Mouse (Mus musculus): ENCODE results near the gene Ckm. TPM values are rescaled to one million over a fixed set of nuclear protein-coding genes. Genes with fewer than 3 reads are reported as not detected.

The Ckm gene
- polyA plus RNA-seq, 1 experiment from 2014 or later, result not detected

DNA sequence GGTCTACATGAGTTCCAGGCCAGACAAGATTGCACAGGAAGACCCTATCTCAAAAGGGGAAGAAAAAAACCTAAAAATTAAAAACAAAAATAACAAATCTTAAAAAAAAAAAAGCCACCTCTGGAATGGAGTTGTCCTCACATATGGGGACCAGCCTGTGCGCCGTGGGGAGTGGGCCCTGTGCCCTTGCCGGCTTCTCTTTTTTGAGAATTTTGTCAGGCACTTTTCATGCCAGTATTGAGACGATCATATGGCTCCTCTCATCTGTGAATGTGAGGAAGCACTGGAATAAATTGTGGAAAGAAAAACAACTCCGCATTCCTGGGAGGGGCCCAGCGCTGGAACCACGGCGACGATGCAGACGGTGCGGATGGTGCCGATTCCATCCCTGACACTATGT, 44.6 kb downstream of the Ckm start:
- no peaks in the 10 kb centered on the region for H3K27me3 ChIP-seq (ENCODE audit: insufficient read depth, poor library complexity, severe bottlenecking)
- DNase-seq (ENCODE audit: low spot score), result no peak
- WGBS, result 90% methylated on average over 12 of the region's 12 CpGs
- H3K4me3 ChIP-seq, result no peak overlapping the region
- peaks cover 90% of the 10 kb centered on the region for H3K36me3 ChIP-seq
- no peak overlapping the region for H3K27ac ChIP-seq
- H3K9me3 ChIP-seq, result peaks cover 11% of the 10 kb centered on the region; the same call in 1 of the 2 replicates
- no peaks in the 10 kb centered on the region for H3K4me1 ChIP-seq (replicated peaks)

DNA sequence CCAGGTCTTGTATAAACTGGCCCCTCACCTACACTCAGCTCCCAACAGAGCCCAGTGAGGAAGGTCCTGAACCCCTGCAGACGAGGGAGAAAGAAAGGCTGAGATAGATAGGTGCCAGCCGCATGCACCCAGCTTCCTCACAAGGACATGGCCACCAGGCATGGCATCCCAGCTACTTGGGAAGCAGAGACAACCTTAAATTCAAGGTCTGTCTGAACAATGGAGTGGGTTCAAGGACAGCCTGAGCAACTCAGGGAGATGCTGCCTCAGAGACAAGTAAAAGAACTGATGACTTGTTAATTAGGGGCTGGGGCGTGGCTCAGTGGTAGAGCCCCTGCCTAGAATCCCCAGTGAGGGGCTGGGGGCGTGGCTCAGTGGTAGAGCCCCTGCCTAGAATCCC, 50.6 kb downstream of the Ckm start:
- no peak for DNase-seq (ENCODE audit: low spot score)
- Histone ChIP-seq H3K27ac (no peak overlapping the region), H3K27me3 (ENCODE audit: insufficient read depth, poor library complexity, severe bottlenecking) (no peaks in the 10 kb centered on the region), H3K36me3 (peaks cover 57% of the 10 kb centered on the region), H3K4me1 (replicated peaks) (peaks cover 35% of the 10 kb centered on the region), H3K9me3 (peaks cover 11% of the 10 kb centered on the region; the same call in 1 of the 2 replicates), H3K4me3 (no peak overlapping the region)
- 91% methylated on average over 4 of the region's 4 CpGs for WGBS

DNA sequence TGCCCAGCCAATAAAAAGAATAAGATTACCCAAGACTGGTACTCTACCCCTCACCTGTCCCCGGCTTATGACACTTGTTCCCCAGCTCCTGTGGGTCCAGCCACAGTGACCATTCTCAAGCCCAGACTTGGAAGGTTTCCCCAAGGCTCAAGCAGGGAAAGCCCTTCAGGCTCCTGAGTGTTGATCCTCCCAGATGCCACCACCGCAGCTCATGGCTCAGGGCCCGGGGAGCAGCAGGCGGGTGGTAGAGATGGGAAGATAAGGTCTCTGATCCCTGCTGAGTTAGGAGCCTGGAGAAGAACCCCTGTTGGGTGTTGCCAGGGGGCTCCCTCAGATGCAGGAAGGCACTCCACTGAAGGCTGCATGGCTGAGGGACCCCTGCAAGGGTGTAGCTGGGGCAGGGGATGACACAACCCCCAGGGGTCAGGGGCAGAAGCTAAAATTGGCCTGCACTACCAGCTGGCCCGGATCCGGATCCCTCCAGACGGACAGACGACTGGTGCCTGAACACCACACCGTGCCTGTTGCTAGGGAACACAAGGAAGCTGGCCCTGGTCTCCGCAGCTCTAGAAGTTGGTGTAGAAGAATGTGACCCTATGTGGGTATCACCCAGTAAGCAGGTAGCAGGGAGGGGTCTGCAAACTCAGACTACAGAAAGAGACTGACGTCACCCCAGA, 51.4 kb downstream of the Ckm start:
- Histone ChIP-seq H3K27me3 (ENCODE audit: insufficient read depth, poor library complexity, severe bottlenecking) (no peaks in the 10 kb centered on the region), H3K36me3 (peaks cover 50% of the 10 kb centered on the region), H3K4me1 (replicated peaks) (peaks cover 35% of the 10 kb centered on the region), H3K9me3 (peaks cover 10% of the 10 kb centered on the region; the same call in 1 of the 2 replicates), H3K27ac (no peak overlapping the region), H3K4me3 (peak overlapping the region; percentile 99)
- 58% methylated on average over 11 of the region's 11 CpGs for WGBS
- DNase-seq (ENCODE audit: low spot score), result no peak

DNA sequence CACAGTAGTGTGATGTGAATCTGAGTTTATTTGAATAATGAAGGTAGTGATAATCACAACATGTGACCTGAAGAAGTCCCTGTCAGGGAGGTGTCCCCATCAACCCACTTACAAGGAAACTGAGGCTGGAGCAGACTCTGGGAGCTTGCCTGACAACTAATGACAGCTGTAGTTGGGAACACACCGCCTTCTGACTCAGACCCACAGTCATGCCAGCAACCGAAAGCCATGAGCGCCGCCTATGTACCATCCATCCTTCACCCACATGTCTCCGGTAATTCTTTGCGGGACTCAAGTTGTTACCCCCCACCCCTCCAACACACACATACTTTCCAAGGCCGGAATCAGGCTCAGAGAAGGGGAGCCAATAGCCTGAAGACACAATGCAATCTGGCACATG, 52.1 kb downstream of the Ckm start:
- no peaks in the 10 kb centered on the region for H3K27me3 ChIP-seq (ENCODE audit: insufficient read depth, poor library complexity, severe bottlenecking)
- no peak for DNase-seq (ENCODE audit: low spot score)
- peak overlapping the region; percentile 99 for H3K4me3 ChIP-seq
- peaks cover 43% of the 10 kb centered on the region for H3K36me3 ChIP-seq
- H3K27ac ChIP-seq, result no peak overlapping the region
- 94% methylated on average over 7 of the region's 7 CpGs for WGBS
- peaks cover 4% of the 10 kb centered on the region; the same call in 1 of the 2 replicates for H3K9me3 ChIP-seq
- peaks cover 36% of the 10 kb centered on the region for H3K4me1 ChIP-seq (replicated peaks)

DNA sequence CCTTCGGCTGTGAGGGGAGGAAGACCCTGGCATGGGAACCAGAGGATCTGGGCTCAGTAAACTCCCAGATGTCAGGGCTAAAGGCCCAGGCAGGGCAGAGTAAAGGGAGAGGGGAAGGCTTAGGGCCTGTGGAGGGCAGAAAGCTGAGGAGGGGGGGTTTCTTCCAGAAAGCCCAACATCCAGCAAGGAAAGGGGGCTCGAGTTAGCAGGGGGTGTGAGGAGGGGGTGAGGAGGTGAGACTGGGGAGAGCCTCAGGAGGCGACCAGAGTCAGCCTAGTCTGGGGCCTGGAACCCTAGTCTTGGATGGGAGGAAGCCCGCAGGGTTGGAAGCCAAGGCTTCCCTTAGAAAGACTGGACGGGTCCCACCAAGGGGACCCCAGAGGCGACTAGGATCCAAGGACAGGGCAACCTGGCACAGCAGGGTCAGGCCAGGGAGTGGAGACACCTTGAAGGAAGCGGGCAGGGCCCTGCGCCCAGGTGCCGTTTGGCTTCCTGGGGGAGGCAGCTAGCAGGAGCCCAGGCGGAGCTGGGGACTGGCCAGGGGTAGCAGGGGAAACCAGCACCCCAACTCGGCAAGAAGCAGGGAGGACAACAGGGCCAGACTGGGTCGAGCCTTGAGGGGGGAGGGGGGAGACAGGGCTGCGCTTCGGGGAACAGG, 53.0 kb downstream of the Ckm start:
- H3K4me1 ChIP-seq (replicated peaks), result peaks cover 41% of the 10 kb centered on the region
- no peak for DNase-seq (ENCODE audit: low spot score)
- 11% methylated on average over 14 of the region's 14 CpGs for WGBS

DNA sequence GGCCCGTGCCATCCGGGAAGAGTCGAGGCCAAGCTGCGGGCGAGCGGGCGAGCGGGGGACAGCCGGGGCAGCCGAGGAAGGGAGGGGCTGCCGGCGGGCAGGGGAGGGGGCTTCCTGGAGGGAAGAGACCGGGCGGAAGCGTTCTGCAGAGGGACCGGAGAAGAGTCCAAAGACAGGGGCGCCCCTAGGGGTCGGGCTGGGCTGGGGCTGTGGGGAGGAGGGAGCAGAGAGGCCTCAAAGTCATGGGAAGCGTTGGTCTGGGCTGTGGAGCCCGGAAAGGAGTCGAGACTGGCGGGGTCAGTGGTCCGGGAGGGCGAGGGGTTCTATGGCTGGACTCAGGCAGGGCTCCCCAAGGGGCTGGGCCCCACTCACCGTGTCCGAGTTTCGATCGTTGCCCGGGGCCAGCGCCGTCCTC, 53.5 kb downstream of the Ckm start:
- peak overlapping the region; percentile 94 for H3K27ac ChIP-seq
- DNase-seq (ENCODE audit: low spot score), result peak; percentile 83
- no peaks in the 10 kb centered on the region for H3K9me3 ChIP-seq
- peaks cover 33% of the 10 kb centered on the region for H3K36me3 ChIP-seq
- 0% methylated on average over 31 of the region's 31 CpGs for WGBS
- peak overlapping the region; percentile 99 for H3K4me3 ChIP-seq
- peaks cover 46% of the 10 kb centered on the region for H3K4me1 ChIP-seq (replicated peaks)
- peaks cover 9% of the 10 kb centered on the region for H3K27me3 ChIP-seq (ENCODE audit: insufficient read depth, poor library complexity, severe bottlenecking)

More for the DNA sequence above, 53.0 kb downstream of the Ckm start:
- Histone ChIP-seq H3K9me3 (no peaks in the 10 kb centered on the region), H3K27me3 (ENCODE audit: insufficient read depth, poor library complexity, severe bottlenecking) (peaks cover 3% of the 10 kb centered on the region; the same call in 1 of the 2 replicates), H3K27ac (peak overlapping the region; percentile 94), H3K4me3 (peak overlapping the region; percentile 99), H3K36me3 (peaks cover 34% of the 10 kb centered on the region)

DNA sequence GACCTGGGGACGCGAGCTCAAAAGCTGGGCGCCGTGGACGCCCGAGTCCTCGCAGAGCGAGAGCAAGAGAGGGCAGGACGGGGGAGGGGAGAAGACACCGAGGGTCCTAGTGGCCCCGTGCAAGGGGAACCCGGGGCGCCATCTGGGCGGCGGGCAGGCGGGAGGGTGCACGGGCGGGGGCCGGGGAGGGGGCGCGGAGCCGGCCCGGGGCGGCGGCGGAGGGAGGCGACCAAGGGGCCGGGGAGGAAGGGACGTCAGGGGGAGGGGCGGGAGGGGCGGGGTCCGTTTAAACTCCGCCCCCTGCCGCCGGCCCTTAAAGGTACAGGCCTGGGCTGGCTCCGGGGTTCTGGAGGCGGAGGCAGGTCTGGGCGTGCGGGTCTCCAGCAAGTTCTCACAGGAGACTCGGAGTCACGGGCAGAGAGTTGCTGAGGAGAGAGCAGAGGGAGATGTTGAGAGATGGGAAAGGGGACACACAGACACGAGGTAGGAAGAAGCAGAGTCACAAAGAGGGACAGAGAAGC, 54.1 kb downstream of the Ckm start, which contains the start of gene Mark4:
Mark4 (minus strand) TSS at position 231 of the 521 bp plus-strand sequence.
- DNase-seq (ENCODE audit: low spot score), result peak; percentile 90
- H3K27me3 ChIP-seq (ENCODE audit: insufficient read depth, poor library complexity, severe bottlenecking), result peaks cover 14% of the 10 kb centered on the region
- H3K4me3 ChIP-seq, result peak within 1 kb of the TSS; percentile 99
- peaks cover 30% of the 10 kb centered on the region for H3K36me3 ChIP-seq
- H3K27ac ChIP-seq, result peak within 1 kb of the TSS; percentile 94
- WGBS, result 2% methylated on average over 42 of the region's 42 CpGs
- H3K9me3 ChIP-seq, result no peaks in the 10 kb centered on the region
- H3K4me1 ChIP-seq (replicated peaks), result peaks cover 52% of the 10 kb centered on the region

DNA sequence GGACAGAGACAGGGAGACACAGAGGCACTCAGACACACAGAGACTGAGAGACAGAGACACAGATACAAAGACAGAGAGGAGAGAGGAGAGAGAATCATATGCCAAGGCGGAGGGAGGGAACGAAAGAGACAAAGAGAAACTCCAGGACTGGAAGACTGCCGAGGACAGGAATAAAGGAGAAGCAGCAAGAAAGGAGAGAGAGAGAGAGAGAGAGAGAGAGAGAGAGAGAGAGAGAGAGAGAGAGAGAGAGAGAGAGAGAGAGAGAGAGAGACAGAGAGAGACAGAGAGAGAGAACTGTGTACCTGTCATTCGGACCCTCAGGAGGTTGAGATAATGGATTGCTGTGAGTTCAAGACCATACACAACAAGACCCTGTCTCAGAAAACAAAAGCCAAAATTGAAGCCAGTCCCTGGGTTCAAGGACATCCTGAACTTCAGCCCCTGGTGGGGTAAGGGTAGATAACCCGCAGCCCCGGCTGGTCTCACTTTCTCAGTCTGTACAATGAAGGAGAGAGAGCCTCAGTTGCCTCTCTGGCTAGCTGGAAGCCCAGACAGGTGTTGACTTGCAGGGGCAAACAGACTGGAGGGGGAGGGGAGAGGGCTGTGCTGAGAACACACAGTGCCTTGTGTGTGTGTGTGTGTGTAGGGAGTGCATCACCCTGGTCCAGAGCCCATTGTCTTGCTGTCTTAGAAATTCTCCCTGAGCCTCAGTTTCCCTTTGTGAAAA, 54.7 kb downstream of the Ckm start:
- H3K27me3 ChIP-seq (ENCODE audit: insufficient read depth, poor library complexity, severe bottlenecking), result peaks cover 21% of the 10 kb centered on the region
- DNase-seq (ENCODE audit: low spot score), result no peak
- 26% methylated on average over 6 of the region's 6 CpGs for WGBS
- H3K4me1 ChIP-seq (replicated peaks), result peaks cover 52% of the 10 kb centered on the region
- no peaks in the 10 kb centered on the region for H3K9me3 ChIP-seq
- H3K36me3 ChIP-seq, result peaks cover 24% of the 10 kb centered on the region
- peak overlapping the region; percentile 94 for H3K27ac ChIP-seq
- H3K4me3 ChIP-seq, result peak overlapping the region; percentile 99

DNA sequence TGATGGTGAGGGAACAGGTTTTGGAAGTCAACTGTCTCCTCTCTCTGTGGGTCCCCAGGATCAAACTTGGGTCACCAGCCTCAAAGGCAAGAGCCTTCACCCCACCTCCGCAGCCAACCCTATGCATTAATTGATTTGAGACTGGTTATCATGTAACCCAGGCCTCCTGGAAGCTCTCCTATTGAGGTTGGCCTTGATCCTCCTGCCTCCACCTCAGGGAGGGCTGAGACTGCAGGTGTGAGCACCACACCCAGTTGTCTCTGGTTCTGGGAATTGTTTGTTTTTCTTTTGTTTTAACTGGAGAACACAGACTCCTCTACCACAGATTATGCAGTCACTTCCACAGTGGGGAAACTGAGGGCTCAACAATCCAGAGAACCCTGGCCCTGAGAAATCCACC, 55.9 kb downstream of the Ckm start:
- WGBS, result 68% methylated on average over 1 of the region's 1 CpGs
- Histone ChIP-seq H3K9me3 (no peaks in the 10 kb centered on the region), H3K4me3 (no peak overlapping the region), H3K27me3 (ENCODE audit: insufficient read depth, poor library complexity, severe bottlenecking) (peaks cover 33% of the 10 kb centered on the region), H3K36me3 (peaks cover 12% of the 10 kb centered on the region), H3K27ac (no peak overlapping the region), H3K4me1 (replicated peaks) (peaks cover 62% of the 10 kb centered on the region)
- DNase-seq (ENCODE audit: low spot score), result no peak

DNA sequence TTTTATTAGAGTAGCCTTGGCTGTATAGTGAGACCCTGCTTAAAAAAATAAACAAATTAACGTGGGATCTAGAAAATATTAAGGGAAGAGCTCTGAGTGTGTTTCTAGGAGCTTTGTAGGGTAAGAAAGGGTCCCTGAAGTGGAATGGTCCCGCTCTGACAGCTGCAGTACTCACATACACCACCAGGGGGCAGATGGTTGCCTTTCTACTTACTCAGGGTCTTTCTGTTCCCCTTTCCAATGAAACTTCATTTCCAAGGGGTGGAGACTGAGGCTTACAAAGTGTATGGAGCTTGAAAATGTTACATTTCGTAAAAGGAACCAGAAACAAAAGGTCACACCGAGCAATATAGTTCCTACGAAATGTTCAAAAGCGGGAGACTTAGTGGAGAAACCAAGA, 56.9 kb downstream of the Ckm start:
- Histone ChIP-seq H3K4me3 (no peak overlapping the region), H3K4me1 (replicated peaks) (peaks cover 52% of the 10 kb centered on the region), H3K27me3 (ENCODE audit: insufficient read depth, poor library complexity, severe bottlenecking) (peaks cover 43% of the 10 kb centered on the region), H3K9me3 (no peaks in the 10 kb centered on the region), H3K36me3 (peaks cover 3% of the 10 kb centered on the region), H3K27ac (no peak overlapping the region)
- peak; percentile 84 for DNase-seq (ENCODE audit: low spot score)
- WGBS, result 17% methylated on average over 6 of the region's 6 CpGs

DNA sequence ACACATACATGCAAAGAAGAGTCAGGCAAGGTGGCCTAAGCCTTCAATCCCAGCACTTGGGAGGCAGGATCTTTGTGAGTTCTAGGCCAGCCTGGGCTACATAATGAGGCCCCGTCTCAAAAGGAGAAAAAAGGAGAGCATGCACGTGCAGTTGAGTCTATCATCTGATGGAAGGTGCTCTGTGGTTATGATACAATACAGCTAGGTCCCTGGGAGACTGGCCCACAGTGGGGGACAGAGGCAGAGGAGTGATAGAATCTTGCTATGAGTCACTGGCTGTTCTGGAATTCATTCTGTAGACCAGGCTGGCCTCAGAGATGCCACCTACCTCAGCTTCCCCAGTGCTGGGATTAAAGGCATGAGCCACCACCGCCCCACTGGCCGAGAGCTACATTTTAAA, 57.9 kb downstream of the Ckm start:
- Histone ChIP-seq H3K4me3 (no peak overlapping the region), H3K36me3 (no peaks in the 10 kb centered on the region), H3K27ac (no peak overlapping the region; the same call in 1 of the 2 replicates), H3K4me1 (replicated peaks) (peaks cover 43% of the 10 kb centered on the region), H3K27me3 (ENCODE audit: insufficient read depth, poor library complexity, severe bottlenecking) (peaks cover 52% of the 10 kb centered on the region), H3K9me3 (no peaks in the 10 kb centered on the region)
- DNase-seq (ENCODE audit: low spot score), result no peak
- WGBS, result 58% methylated on average over 4 of the region's 4 CpGs

DNA sequence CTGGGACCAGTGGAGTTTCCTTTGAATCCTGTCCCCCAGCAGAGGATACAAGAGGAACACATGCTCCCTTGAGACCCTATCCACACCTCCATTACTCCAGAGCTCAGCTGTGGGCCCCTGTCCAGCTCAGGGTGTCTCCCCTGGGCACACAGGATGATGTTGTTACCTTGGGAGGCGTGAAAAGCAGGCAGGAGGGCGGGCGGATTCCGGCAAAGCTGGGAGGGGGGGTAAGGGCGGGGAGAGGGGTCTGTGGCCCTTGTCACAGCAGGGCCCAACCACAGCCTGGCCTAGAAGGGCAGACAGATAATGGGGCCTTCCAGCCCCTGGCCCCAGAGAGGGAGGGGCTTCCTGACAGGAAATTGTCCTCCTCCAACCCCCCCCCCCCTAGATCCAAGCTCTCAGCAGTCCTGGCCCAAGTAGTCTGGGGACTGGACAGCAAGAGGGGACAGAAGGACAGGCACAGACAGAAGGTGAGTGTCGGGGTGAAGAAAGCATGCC, 58.4 kb downstream of the Ckm start, which contains the start of gene Exoc3l2:
Exoc3l2 (plus strand) TSS at position 448 of the 498 bp plus-strand sequence.
- Histone ChIP-seq H3K36me3 (no peaks in the 10 kb centered on the region), H3K9me3 (no peaks in the 10 kb centered on the region), H3K27me3 (ENCODE audit: insufficient read depth, poor library complexity, severe bottlenecking) (peaks cover 57% of the 10 kb centered on the region), H3K4me1 (replicated peaks) (peaks cover 38% of the 10 kb centered on the region), H3K27ac (peak within 1 kb of the TSS; percentile 36), H3K4me3 (peak within 1 kb of the TSS; percentile 31)
- DNase-seq (ENCODE audit: low spot score), result no peak
- WGBS, result 14% methylated on average over 6 of the region's 6 CpGs
